Mouse (Mus musculus) urinary bladder, adult 18-20 months (tissue): ENCODE measurements around the gene Zfp966.
"Not testable (repeated sequence)": the region's sequence is repeated elsewhere in the genome, so short reads cannot be mapped to it uniquely, and the experiment has no call there.

Experiments used
- DNase-seq, 2 experiments: peaks; one replicate each; pipeline ENCODE4 v3.0.0; 2022; ENCODE audit warnings: low spot score in 2 of 2, mixed read lengths in 2 of 2

The Zfp966 gene

GRCm38 (mm10) chr2:175931000-175931399 lies at the start of gene Zfp966:
TSS of gene Zfp966 (minus strand) at chr2:175931100.
- not testable (repeated sequence) for DNase-seq

GRCm38 (mm10) chr2:175965031-175965430 lies 34.1 kb upstream of the Zfp966 start, which contains the start of gene Gm2026:
TSS of gene Gm2026 (plus strand) at chr2:175965331.
- DNase-seq, result not testable (repeated sequence)

DNA sequence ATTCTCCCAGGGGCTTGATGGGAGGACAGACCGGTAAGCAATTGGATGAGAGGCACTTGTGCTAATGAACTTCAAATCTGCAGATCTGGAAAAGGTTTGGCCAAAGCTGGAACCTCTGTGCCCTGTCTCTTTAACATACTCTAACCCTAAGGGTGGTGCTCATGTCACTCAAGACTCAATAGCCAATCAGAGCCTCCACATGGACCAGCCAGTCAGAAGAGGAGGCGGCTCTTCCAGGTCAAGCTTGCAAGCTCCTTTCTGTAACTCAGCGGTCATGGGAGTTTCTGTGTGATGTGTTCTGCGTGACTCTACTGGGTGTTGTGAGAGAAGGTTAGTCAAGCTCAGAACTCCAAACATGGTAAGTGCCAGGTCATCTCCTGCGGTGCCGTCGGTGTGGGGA lies 61.9 kb downstream of the Zfp966 start, which contains the start of gene Gm6710:
Gene Gm6710 (plus strand): TSS at position 196 of the 400 bp plus-strand sequence.
- DNase-seq, result not testable (repeated sequence)
